Mouse (Mus musculus) natural killer cell, adult 2 months (primary cell): ENCODE results near the gene Emilin2.

Experiments
- DNase-seq, 2 experiments: peaks; one replicate each; pipeline ENCODE4 v3.0.0; 2022; ENCODE audit warnings: low spot score in 2 of 2

Gene Emilin2

DNA sequence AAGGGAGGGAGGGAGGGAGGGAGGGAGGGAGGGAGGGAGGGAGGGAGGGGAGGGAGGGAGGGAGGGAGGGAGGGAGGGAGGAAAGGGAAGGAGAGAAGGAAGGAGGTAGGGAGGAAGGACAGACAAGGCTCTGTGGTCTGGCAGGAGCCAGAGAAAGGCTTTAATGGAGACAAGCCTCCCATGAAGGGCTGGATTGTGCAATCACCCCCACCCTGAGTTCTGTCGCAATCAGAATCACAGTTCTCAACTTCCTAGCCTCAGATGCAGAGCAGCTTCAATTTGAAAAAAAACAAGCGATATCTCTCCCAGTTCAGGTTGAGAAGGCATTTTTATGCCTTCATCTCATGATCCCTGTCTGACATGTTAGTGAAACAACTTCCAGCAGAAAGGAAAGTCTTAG is 11.4 kb downstream of the Emilin2 start:
- DNase-seq, result no peak

DNA sequence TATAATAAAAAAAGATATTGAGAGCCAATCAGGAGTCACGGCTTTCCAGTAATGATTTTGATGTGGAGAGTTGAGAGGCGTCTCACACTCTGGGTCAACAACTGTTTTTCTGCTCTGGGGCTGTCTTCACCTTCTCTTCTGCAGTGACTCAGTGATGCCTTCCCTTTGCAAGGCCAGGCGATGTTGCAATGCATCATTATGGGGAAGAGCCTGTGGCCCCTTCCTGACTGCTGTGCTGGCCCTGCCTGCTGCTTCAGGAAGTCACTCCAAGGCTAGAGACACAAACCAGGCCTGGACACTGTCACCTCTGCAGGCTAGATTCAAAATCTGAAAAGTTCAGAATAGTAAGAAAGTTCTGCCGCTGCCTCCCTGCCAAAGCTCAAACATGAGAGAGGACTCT is 11.9 kb downstream of the Emilin2 start:
- DNase-seq, result no peak

DNA sequence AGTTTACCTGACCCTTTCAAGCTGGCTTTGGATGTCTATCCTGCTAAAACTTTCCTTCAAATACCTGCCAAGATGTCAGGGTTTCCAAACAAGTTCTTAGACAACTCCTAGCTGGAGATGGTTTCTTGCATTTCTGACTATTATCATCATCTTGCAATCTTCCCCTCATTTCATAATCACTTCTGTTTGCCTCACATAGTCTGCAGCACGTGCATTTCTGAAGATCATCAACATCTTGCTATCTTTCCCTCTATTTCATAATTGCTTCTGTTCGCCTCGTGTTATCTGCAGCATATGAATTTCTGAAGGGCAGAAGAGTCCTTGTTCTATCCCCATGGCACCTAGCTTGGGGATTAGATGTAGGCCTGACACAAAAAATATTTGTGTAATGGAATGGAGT is 17.2 kb downstream of the Emilin2 start:
- DNase-seq, result no peak

DNA sequence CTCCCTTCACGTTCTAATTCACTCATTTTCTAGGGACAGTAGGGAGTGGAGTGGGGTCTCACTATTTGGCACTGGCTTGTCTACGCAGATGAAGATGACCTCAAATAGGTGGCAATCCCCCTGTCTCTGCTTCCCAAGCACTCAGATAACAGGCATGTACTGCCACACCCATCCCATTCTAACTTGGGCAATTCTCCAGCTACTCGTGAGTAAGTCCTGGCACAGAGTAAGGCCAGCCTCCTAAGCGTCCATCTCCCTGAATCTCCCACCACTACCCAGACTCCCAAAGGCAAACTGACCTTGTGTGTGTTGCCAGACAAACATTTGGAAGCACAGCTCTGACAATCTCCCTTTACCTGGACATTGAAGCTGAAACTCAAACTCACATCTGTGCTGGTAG is 18.9 kb downstream of the Emilin2 start:
- no peak for DNase-seq

DNA sequence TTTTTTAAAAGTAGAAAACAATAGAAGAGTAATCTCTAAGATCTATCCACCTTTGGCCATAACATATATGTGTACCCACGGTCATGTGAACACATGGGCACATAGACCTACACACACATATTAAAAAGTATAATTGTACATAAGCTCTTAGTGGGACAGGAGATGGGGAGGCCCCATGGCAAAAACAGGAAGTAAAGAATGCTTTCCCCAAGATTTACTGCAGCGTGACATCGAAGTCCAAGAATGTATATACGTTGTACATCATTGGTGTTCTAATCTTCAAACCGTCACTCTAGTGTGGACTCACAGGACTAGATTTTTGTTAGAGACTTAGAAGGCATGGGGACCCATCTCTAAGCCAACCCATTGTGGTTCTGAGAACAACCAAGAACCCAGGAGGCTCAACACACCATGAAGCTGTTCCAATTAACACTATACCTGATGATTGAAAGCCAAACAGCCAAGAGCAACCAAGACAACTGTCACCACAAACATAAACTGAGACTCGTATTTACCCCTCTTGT is 19.8 kb downstream of the Emilin2 start:
- DNase-seq, result no peak

DNA sequence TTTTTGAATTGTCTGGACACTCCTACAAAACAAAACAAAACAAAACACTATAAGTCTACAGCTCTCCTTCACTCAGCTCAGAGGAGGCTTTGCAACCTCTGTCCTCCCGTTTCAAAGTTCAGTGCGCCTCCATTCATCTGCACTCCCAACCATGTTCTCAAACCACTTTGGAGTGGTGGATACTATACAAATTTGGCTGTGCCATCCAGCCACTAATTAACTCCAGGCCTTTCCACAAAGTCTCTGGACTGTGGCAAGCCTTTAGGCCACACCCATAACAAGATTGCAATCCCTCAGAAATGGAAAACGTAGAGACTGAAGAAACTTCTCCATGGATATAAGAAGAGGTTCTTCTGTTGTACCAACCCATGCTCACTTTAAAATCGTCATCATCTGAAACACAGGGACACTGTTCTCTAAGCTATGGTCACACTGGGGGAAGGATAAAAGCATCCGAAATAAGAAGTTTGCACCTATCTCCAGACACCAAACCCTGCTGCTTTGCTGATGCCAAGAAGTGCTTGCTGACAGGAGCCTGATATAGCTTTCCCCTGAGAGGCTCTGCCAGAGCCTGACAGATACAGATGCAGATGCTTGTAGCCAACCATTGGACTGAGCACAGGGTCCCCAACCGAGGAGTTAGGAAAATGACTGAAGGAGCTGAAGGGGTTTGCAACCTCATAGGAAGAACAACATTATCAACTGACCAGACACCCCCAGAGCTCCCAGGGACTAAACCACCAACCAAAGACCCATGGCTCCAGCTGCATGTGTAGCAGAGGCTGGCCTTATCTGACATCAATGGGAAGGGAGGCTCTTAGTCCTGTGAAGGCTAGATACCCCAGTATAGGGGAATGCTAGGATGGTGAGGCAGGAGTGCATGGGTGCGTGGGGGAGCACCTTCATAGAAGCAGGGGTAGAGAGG is 21.0 kb downstream of the Emilin2 start:
- no peak for DNase-seq

DNA sequence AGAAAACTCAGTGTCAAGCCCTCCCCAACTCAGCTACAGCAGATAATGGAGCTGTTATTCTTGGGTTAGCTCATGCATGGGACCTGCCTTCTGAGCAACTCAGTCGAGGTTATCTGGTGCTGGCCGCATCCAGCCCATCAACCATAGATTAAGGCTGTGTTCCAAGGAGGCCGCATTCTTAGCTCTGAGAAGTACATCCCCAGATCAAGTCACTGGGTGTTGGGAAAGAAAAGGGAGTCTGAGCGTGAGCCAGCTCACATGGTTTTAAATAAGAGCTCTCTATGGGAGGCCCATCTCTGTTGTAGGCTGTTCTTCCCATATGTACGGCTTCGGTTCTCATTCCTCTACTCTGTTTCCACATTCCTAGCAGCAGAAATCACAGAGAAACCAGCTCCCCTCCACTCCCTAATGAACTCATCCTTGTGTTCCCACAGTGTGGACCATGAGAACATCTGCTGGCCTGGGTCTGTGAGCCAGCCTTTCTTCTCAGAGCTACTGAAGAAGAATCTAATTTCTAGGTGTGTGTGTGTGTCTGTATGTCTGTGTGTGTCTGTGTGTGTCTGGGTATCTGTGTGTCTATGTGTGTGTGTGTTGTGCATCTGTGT is 22.1 kb downstream of the Emilin2 start:
- DNase-seq, result no peak

DNA sequence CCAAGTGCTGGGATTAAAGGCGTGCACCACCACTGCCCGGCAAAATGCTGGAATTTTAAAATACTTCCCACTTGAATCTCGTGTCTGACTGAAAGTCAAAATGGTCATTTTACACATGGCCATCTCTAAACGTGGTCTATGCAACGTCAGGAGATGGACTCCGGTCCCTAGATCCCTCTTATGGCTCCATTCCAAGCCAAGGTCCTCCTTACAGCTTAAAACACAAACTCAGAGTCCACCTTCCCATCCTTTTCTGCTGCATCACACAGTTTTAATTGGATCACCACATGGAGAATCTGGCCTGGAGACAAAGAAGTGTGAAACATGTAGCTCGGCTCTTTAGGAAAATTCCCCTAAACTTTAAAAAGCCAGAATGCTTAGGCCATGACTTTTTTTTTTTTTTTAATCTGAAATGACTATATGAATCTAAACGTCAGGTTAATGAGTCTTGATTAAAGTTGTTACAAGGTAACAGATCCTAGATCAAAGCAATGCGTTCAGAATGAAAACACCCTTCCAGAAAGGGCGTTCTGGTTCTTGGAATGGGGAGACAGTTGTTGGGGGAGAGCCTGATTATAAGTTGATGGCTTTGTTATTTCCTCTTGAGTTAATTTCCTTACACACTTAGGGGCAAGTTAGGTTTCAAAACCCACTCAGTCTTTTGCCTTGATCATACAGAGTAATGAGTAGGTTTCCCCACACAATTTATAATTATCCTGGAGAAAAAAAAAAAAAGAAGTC is 22.8 kb downstream of the Emilin2 start:
- DNase-seq, result no peak

DNA sequence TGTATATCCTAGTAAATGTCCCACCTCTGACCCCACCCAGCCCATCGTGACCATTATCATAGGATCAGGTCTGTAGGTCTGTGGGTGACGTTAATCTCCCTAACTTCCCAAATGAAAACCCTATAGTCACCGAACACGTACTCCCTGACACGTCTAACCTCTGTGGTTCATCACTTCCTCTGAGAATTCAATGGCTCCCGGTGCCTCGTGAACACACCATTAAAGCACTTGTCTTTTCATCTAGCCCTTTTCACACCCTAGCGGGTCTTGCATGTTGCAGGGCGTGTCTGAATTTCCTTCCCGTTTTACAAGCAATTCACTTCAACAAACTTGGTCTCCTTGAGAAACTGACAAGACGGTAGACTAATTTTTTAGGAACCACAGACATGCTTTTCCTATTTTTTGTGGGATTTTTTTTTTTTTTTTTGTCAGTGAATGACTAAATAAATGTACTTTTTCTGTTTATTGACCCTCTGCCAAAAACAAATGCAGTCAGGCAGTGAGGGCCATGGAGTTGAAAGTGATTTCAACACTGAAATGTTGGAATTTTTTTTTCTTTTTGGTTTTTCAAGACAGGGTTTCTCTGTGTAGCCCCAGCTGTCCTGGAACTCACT is 23.5 kb downstream of the Emilin2 start:
- peak; percentile 69 to 76 for DNase-seq

DNA sequence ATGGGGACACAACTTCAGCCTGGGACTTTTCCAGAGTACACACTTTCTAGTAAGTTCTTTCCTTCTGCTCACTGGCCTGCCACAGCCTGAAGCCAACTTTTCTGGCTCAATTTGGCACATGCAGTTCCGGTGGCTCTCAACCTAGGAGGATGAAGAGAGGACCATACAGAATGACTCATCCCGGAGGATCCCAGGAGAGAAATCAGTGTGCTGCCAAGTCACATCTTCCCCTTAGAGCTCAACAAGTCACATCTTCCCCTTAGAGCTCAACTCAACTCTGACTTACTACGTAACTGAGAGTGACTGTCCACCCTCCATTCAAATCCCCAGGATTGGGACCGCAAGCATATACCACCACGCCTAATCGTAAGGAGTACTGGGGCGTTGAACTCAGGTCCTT is 24.2 kb downstream of the Emilin2 start:
- no peak for DNase-seq

DNA sequence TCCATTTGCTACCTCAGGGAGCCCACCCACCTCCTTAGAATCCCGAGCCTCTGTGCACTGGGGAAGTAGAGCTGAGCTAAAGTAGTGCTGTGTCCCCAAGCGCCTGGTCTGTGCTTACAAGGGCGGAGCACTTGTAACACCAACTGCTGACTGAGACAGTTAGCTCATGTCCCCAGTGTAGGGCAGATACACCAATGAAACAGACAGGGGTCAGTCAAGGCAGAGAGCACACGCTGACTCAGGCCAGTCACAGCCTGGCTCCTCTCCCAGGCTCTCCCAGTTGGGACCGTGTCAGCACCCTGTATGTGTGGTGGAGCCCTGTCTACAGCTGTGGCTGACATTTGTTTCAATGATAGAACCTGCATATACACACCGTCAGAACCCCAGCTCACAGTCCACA is 25.8 kb downstream of the Emilin2 start:
- no peak for DNase-seq

DNA sequence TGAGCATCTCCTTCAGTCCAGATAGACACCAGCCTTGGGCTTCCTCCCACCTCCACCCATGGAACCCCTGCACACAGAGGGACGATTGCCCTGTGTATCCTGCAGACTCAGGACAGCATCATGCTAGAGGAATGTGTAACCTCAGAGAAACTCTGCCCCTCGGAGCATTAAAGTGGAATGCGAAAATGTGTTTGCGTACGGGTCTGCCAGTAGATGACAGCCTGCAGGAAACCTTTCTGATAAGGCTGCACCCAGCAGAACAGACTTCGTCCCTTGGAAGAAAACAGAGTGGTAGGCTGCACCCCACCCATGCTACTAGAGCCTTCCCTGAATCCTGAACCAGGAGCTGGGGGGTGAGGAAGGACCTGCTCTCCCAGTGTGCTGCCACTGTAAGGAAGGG is 26.9 kb downstream of the Emilin2 start:
- DNase-seq, result no peak

DNA sequence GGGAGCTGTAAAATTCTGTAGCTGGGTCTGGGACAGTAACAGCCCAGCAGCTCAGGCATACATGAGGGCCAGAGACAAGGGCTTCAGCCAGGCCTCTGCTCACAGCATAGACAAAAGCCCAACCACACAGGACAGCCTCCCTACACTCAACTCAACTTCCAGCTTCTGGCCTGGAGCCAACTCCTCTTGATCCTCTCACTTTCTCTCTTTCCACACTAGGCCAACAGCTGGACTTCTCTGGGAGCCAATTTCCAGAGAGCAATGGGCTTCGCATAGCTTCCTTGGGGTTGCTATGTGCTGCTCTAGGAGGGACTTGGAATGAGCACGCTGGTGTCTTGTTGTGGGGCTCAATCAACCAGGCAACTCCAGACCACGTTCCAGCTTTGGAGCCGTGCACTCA is 28.5 kb downstream of the Emilin2 start:
- no peak for DNase-seq

DNA sequence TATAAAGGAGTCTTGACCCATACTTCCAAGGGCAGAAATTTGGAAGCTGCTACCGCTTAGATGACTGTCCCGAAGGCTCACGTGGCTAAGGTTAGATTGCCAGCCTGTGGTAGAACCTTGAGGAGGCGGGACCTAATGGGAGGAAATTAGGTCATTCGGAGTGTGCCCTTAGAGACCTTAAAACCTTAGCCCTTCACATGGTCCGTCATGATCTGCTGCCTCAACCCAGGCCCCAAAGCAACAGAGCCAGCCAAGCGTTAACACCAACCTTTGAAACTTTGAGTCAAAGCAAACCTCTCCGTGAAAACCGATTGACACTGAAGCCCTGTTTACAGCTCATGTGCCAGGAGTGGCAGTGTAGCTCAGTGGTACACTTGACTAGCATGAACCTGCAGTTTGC is 29.1 kb downstream of the Emilin2 start:
- DNase-seq, result peak in 1 of 2 experiments; percentile 6

DNA sequence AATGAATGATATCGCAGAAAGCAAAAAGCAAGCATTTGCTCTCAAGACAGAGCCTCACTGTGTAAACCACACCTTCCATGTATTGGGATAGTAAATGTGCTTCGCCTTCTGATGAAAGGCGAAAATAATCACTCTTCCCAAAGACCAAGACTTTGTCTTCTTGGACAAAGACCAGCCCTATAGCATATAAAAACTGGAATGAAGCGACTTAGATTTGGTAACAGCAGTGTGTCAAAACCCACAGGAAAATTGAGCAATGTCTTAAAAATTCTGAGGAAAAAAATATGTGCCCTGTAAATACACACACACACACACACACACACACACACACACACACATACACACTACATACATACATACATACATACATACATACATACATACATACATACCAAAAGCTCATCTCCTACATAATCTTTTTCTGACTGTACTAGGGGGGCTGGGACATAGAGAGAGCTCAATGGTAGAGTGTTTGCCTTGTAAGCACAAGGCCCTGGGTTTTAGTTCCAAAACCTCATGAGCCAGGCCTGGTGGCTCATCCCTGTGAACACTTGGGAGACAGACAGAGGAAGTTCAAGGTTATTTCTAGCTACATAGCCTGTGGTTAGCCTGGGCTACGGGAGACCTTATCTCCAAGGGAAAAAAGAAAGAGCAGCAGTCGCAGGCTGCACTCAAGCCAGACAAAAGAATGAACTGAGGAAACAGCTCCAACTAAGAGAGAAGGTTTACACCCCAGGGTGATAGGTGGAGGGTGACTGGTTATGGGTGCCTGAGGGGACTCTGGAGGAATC is 33.9 kb downstream of the Emilin2 start:
- no peak for DNase-seq

DNA sequence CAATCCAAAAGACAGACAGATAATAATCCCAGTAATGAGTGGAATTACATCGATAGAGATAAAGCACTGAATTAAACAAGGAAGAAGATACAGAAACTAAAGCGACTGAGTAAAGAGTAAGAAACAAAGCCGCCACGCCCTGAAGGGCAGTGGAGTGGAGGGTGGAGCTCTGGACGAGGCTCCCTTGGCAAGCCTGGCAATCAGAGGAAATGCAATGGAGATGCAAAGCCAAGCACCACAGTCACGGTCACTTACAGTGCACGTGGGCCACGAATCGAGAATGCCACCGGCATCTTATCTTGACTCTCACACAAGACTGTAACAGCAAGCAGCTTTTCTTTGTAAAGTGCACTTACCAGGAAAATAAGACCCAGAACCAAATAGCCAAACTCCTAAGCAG is 35.0 kb downstream of the Emilin2 start:
- DNase-seq, result no peak

DNA sequence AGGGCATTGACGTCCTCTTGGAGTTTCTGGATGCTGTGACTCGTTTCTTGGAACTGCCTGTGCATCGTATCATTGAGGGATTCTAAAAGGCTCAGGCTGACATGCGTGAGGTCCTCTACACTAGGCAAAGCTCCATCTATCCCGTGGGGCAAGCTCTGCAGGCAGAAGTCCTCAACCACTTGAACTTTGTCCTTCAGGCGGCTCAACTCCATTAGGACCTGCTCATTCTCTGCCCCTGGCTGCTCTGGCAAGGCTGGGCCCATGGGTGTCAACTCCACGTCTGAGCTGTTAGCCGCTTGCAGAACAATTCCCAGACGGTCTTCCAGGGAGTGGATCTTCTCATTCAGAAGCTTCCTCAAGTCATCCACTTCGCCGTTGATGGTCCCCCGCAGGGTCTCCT is 37.9 kb downstream of the Emilin2 start:
- no peak for DNase-seq

DNA sequence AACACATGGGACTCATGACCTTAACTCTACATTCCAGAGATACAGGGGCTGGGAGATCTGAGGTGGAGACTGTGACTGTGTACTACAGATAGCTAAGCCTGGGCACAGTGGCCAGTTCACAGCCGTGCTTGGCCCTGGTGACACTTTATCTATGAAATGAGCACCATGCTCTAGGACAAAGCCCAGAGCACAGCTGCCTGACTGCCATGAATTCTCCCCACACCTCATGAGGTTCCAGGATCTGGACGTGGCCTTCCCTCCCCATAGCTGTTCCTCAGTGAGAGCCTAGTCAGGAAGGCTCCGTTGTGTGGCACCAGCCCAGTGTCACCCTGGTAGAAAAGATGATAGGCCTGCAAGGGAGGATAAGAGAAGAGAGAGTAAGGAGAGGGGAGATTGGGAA is 43.2 kb downstream of the Emilin2 start:
- no peak for DNase-seq

DNA sequence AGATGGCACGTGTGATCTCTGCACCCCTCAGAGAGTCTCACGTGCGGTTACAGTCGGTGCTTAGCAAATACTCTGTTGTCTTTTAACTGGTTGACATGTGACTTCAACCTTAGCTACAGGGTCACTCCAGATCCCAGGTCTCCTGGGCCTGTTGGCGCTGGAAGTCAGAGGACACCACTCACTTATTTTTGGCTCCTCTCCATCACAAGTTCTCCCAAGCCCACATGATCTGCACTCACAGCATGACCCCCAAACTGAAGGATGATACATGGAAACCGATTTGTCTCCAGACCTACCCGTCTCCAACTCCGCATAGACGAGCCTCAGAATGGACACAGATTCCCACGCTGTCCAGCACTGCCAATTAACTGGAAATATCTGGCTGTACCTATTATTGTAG is 43.6 kb downstream of the Emilin2 start:
- no peak for DNase-seq

DNA sequence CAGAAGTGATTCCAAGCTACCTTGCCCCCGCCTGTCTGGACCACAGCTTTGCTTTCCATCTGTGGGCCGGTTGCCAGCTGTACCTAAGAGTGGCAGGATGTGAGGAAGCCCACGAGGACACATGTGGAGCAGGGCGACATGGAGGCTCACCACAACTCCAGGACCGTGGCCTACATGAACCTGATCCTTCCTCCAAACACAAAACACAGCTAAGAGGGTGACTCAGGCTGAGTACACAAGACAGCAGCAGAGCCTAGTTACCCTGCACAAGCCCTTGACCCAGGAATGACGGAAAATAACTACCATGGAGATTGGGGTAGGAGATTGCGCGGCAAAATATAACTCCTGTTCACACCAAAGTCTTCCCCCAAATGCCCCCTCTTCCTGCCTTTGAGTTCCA is 44.4 kb downstream of the Emilin2 start:
- no peak for DNase-seq

DNA sequence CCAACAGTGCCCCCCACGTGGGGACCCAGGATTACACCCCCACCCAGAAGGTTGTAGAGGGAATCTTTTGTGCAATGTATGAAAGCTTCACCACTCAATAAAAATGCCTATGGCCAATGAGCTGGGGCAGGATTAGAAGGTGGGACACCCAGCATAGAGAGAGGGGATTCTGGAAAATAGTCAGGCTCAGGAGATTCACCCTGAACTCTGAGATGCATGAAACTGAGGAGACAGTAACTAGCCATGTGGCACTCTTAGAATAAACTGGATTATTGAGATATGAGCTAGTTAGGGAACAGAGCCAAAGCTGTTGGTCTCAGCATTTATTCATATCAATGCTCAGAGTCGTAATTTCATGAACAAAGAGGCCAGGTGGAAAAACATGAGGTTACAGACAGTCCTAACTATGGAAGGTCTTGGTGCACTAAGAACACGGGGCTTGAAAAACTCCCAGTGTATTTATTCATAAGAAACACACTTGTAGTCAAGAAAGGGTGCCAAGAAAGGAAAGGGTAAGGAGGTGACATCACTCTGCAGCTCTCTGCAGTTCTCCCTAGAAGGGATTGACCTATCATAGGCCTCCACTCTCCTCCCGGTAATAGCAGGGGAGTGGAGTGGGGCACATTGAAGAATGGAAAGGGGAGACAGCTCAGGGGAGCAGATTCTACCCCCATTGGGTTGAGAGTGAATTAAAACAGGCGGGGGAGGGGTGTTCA is 46.3 kb downstream of the Emilin2 start:
- DNase-seq, result no peak
